Comparison of ENCODE assay signal across 23 mouse cellular contexts in genomic region chr11:78377549-78378159, GRCm38 (mm10). TPM values are rescaled to one million over a fixed set of nuclear protein-coding genes. Genes with fewer than 3 reads are reported as not detected.
A peak's percentile ranks its signal among the peaks of the same experiment; 100 is the strongest.
DNase-seq lines count a peak whose midpoint lies in the region; ATAC-seq and TF ChIP-seq lines count a peak whose summit lies in the region.
"Had no signal": no experiment of that assay in that cellular context is flagged by ENCODE, and none has a peak within 500 bp of the region (broad histone marks: within the 10 kb centered on the region; RNA-seq: fewer than 3 reads in every experiment).

No protein-coding gene starts in this region.

- H3K27me3 ChIP-seq in intestine, postnatal 0 days (replicated peaks; ENCODE audit: control insufficient read depth, insufficient read depth, low read length), result no peaks in the 10 kb centered on the region
- no peaks in the 10 kb centered on the region for H3K27me3 ChIP-seq in stomach, embryonic 15.5 days (replicated peaks)
- H3K27me3 ChIP-seq: hindbrain, embryonic 12.5 days; liver, embryonic 13.5 days had no signal

- no peak overlapping the region for H3K4me3 ChIP-seq in intestine, postnatal 0 days (ENCODE audit: low read depth, low read length)
- H3K4me3 ChIP-seq in stomach, embryonic 15.5 days (replicated peaks), result no peak overlapping the region
- H3K4me3 ChIP-seq: hindbrain, embryonic 12.5 days; liver, embryonic 13.5 days; midbrain, embryonic 10.5 days had no signal

- no peak overlapping the region for H3K9ac ChIP-seq in intestine, postnatal 0 days (ENCODE audit: low read depth, low read length)
- no peak overlapping the region for H3K9ac ChIP-seq in stomach, embryonic 15.5 days
- H3K9ac ChIP-seq: hindbrain, embryonic 12.5 days; liver, embryonic 13.5 days had no signal

- H3K4me1 ChIP-seq in intestine, postnatal 0 days (replicated peaks; ENCODE audit: control insufficient read depth, insufficient read depth, low read length), result no peaks in the 10 kb centered on the region
- H3K4me1 ChIP-seq in stomach, embryonic 15.5 days, result no peaks in the 10 kb centered on the region

- 13% methylated on average over 12 of the region's 12 CpGs for WGBS in intestine, postnatal 0 days
- 29% methylated on average over 12 of the region's 12 CpGs for whole genome bisulfite sequencing in stomach, embryonic 15.5 days

- no peaks in the 10 kb centered on the region for H3K9me3 ChIP-seq in intestine, postnatal 0 days (ENCODE audit: control insufficient read depth)
- no peaks in the 10 kb centered on the region for H3K9me3 ChIP-seq in stomach, embryonic 15.5 days
- H3K9me3 ChIP-seq: G1E; hindbrain, embryonic 12.5 days; liver, embryonic 13.5 days; midbrain, embryonic 10.5 days had no signal

- H3K4me2 ChIP-seq in intestine, postnatal 0 days (replicated peaks; ENCODE audit: low read depth), result no peak overlapping the region; the same call in 1 of the 2 replicates
- H3K4me2 ChIP-seq in stomach, embryonic 15.5 days, result no peak overlapping the region
- H3K4me2 ChIP-seq: hindbrain, embryonic 12.5 days; liver, embryonic 13.5 days had no signal

- no peak overlapping the region for H3K27ac ChIP-seq in intestine, postnatal 0 days (ENCODE audit: low read depth, low read length)
- H3K27ac ChIP-seq in stomach, embryonic 15.5 days, result no peak overlapping the region
- H3K27ac ChIP-seq: hindbrain, embryonic 12.5 days; liver, embryonic 13.5 days; midbrain, embryonic 10.5 days had no signal

- peak; percentile 63 for DNase-seq in kidney, postnatal 10 days
- no peak for DNase-seq in kidney, adult 18-20 months
- DNase-seq in forelimb bud, embryonic 11.5 days (ENCODE audit: low read depth, low spot score), result peak; percentile 40
- no peak for DNase-seq in adrenal gland, adult (ENCODE audit: inconsistent age in 2 of 2, low spot score in 1 of 2)
- DNase-seq in embryo, embryonic 9.5 days (ENCODE audit: extremely low spot score), result no peak
- DNase-seq: cerebellum, adult 9-10 months; gastrocnemius, postnatal 10 days; heart, postnatal 10 days; layer of hippocampus, postnatal 36 days; liver, embryonic 13.5 days; lung, postnatal 10 days; right cerebral cortex, adult 18-20 months; spleen, adult 18-20 months; thymus, postnatal 36 days had no signal

- peak; percentile 90 for ATAC-seq in intestine, postnatal 0 days
- peak; percentile 71; the same call in 1 of the 2 replicates for ATAC-seq in stomach, embryonic 15.5 days (ENCODE audit: insufficient read depth, low FRiP score, low read depth)

- no peaks in the 10 kb centered on the region for H3K36me3 ChIP-seq in intestine, postnatal 0 days (ENCODE audit: control insufficient read depth, insufficient read depth)
- no peaks in the 10 kb centered on the region for H3K36me3 ChIP-seq in stomach, embryonic 15.5 days
- H3K36me3 ChIP-seq: G1E; hindbrain, embryonic 12.5 days; liver, embryonic 13.5 days; midbrain, embryonic 10.5 days had no signal

- TF ChIP-seq CTCF in intestine, postnatal 0 days (IDR thresholded peaks at IDR 0.05; ENCODE audit: low read depth), result no peak

RNA-seq across cellular contexts. Expression of gene Foxn1, which starts 8.7 kb away (rescaled TPM):
- polyA plus RNA-seq in intestine, postnatal 0 days (2015; fragmentation: Nextera tagmentation; extraction: Ambion mirVana), result not detected in 2 replicates
- 0.63 and 0.90 TPM in 2 replicates for polyA plus RNA-seq in stomach, embryonic 15.5 days (2015; fragmentation: Nextera tagmentation; extraction: Ambion mirVana)
- polyA plus RNA-seq: forebrain, embryonic 11.5 days; frontal cortex, adult 2 months; G1E; hindbrain, embryonic 12.5 days; liver, embryonic 13.5 days; midbrain, embryonic 10.5 days; neural tube, embryonic 11.5 days had no signal

RNA-seq across cellular contexts. Expression of gene Unc119, which starts 34.4 kb away (rescaled TPM):
- 26.9 and 28.4 TPM in 2 replicates for polyA plus RNA-seq in intestine, postnatal 0 days (2015; fragmentation: Nextera tagmentation; extraction: Ambion mirVana)
- polyA plus RNA-seq in stomach, embryonic 15.5 days (2015; fragmentation: Nextera tagmentation; extraction: Ambion mirVana), result 34.1 and 34.8 TPM in 2 replicates

RNA-seq across cellular contexts. Expression of gene Slc13a2, which starts 44.4 kb away (rescaled TPM):
- 31.4 and 36.6 TPM in 2 replicates for polyA plus RNA-seq in intestine, postnatal 0 days (2015; fragmentation: Nextera tagmentation; extraction: Ambion mirVana)
- polyA plus RNA-seq in stomach, embryonic 15.5 days (2015; fragmentation: Nextera tagmentation; extraction: Ambion mirVana), result 0.26 and 0.51 TPM in 2 replicates
- polyA plus RNA-seq: cortical plate, adult 2 months; forebrain, embryonic 11.5 days; frontal cortex, adult 2 months; G1E; hindbrain, embryonic 12.5 days; liver, embryonic 13.5 days; midbrain, embryonic 10.5 days; neural tube, embryonic 11.5 days had no signal

RNA-seq across cellular contexts. Expression of gene Pigs, which starts 49.4 kb away (rescaled TPM):
- polyA plus RNA-seq in intestine, postnatal 0 days (2015; fragmentation: Nextera tagmentation; extraction: Ambion mirVana), result 58.6 and 60.8 TPM in 2 replicates
- 67.8 and 75.7 TPM in 2 replicates for polyA plus RNA-seq in stomach, embryonic 15.5 days (2015; fragmentation: Nextera tagmentation; extraction: Ambion mirVana)

RNA-seq across cellular contexts. Expression of gene Aldoc, which starts 54.9 kb away (rescaled TPM):
- polyA plus RNA-seq in intestine, postnatal 0 days (2015; fragmentation: Nextera tagmentation; extraction: Ambion mirVana), result 9.3 and 9.4 TPM in 2 replicates
- polyA plus RNA-seq in stomach, embryonic 15.5 days (2015; fragmentation: Nextera tagmentation; extraction: Ambion mirVana), result 24.1 and 24.5 TPM in 2 replicates

Comparison
In these comparisons a context has a peak if more than half of its experiments do, and no peak if none do; other contexts are left out.
1. DNase-seq: peak in kidney, postnatal 10 days (single experiment) and forelimb bud, embryonic 11.5 days (single experiment); none in kidney, adult 18-20 months (single experiment), adrenal gland, adult (0 of 2) and embryo, embryonic 9.5 days (single experiment).
2. RNA of gene Slc13a2, which starts 44.4 kb away (polyA plus RNA-seq): 31.4 to 36.6 TPM in intestine, postnatal 0 days; 0.26 to 0.51 TPM in stomach, embryonic 15.5 days; every median in the first group is over 10 times any median in the second.